Mouse (Mus musculus) embryonic facial prominence, embryonic 15.5 days (tissue): Measurements from ENCODE around the gene Atrnl1. TPM values are rescaled to one million over a fixed set of nuclear protein-coding genes. Genes with fewer than 3 reads are reported as not detected.
A peak's percentile ranks its signal among the peaks of the same experiment; 100 is the strongest.

Experiments used
- ATAC-seq: fragments of 200-750 bp; cut with Nextera tagmentation; 2 replicates; pipeline ENCODE4 v1.8.0; 2017; ENCODE audit warnings: low read depth, moderate TSS enrichment; ENCODE audit not compliant: insufficient number of reproducible peaks, low FRiP score, low TSS enrichment
- H3K27ac ChIP-seq: fragments of 300-500 bp; sonication (generic); replicated peaks from 2 replicates; pipeline ENCODE4 v1.5.1; 2015; ENCODE audit warnings: mild to moderate bottlenecking, inconsistent platforms
- H3K27me3 ChIP-seq: fragments of 300-500 bp; sonication (generic); 2 replicates; pipeline ENCODE4 v1.6.1; 2015; ENCODE audit warnings: inconsistent platforms
- H3K36me3 ChIP-seq: fragments of 300-500 bp; sonication (generic); 2 replicates; pipeline ENCODE4 v1.6.1; 2015; ENCODE audit warnings: mild to moderate bottlenecking, inconsistent platforms
- H3K4me1 ChIP-seq: fragments of 300-500 bp; sonication (generic); 2 replicates; pipeline ENCODE4 v1.6.1; 2015; ENCODE audit warnings: inconsistent platforms
- H3K4me2 ChIP-seq: fragments of 300-500 bp; sonication (generic); replicated peaks from 2 replicates; pipeline ENCODE4 v1.6.1; 2015; ENCODE audit warnings: mild to moderate bottlenecking, inconsistent platforms
- H3K4me3 ChIP-seq: fragments of 300-500 bp; sonication (generic); replicated peaks from 2 replicates; pipeline ENCODE4 v1.5.1; 2015; ENCODE audit warnings: mild to moderate bottlenecking, inconsistent platforms
- H3K9ac ChIP-seq: fragments of 300-500 bp; sonication (generic); 2 replicates; pipeline ENCODE4 v1.6.1; 2015; ENCODE audit warnings: inconsistent platforms
- H3K9me3 ChIP-seq: fragments of 300-500 bp; sonication (generic); replicated peaks from 2 replicates; pipeline ENCODE4 v1.6.1; 2016; ENCODE audit warnings: inconsistent platforms
- WGBS: fragments of 180-500 bp; shearing (Covaris S2); methylation state at CpG from one replicate; pipeline ENCODE4 v1.1.7; 2015; 5-methylcytosine and 5-hydroxymethylcytosine counted together
- polyA plus RNA-seq: library from polyadenylated mRNA; unstranded; fragments of >200 nt; fragmentation: Nextera tagmentation; extraction: Ambion mirVana; gene quantifications from 2 replicates; pipeline ENCODE4 v1.2.1, GENCODE M21; 2015

Atrnl1 gene
- polyA plus RNA-seq, 1 experiment from 2014 or later = 7.1 TPM

DNA sequence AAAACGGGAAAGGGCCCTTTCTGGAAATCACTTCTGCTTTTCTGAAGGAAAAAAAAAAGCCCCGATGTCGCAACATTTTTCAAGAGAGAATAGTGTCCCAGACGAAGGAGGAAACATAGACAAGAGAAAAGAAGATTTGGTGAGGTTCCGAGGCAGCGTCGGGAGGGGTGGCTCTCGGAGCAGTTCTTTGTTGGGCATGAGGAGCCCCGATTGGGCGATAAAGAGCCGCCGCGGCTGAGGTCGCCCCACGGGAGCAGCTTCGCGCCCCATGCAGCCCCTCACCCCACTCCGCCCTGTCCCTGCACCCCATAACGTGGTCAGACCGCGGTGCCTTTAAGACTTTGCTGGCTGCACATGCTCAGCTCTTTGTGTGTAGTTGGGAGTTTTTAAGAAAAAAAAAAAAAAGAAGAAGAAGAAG lies 767 bp upstream of the Atrnl1 start:
- 0% methylated on average over 21 of the region's 21 CpGs for WGBS
- ATAC-seq = 0 out of 2 replicates have a peak, but pooled peaks have one; percentile 3
- peak overlapping the region; percentile 99 for H3K27ac ChIP-seq

DNA sequence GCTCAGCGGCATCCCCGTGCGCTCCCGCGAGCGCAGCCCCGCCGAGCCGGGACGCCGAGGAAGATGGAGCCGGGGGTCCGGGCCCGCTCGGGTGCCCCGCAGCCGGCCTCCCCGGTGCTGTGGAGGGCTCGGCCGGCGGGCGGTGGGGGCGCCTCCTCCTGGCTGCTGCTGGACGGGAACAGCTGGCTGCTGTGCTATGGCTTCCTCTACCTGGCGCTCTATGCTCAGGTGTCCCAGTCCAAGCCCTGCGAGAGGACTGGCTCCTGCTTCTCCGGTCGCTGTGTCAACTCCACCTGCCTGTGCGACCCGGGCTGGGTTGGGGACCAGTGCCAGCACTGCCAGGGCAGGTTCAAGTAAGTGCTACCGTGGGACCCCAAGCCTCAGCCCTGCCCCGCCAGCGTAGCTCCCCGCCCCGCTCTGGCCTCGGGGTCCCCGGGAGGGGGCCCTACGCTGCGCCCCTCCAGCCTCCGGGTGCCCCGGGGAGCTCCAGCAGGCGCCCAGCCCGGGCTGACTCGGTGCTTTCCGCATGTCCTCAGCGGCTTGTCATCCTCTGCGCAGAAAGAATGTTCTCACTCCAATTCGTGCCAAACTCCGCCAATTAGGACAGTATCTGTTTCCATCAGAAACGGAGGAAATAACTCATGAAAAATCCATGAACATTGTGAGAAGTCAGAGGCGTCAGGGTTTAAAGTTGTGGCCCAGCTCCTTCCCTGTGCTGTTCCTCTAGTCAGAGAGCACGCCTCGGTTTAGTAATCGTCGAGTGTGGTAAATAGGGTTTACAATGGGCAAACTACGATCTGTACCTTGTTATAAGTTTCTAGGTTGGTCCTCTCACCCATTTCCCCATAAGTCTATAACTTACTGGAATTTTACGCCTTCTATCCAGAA lies 701 bp downstream of the Atrnl1 start:
- Histone ChIP-seq H3K27ac (peak overlapping the region; percentile 99), H3K27me3 (no peaks in the 10 kb centered on the region), H3K4me2 (peak overlapping the region; percentile 96), H3K4me1 (peaks cover 30% of the 10 kb centered on the region; the same call in 1 of the 2 replicates), H3K9me3 (no peaks in the 10 kb centered on the region), H3K36me3 (no peaks in the 10 kb centered on the region), H3K4me3 (peak overlapping the region; percentile 96), H3K9ac (peak overlapping the region; percentile 83)
- peak; percentile 84 for ATAC-seq
- WGBS = 1% methylated on average over 57 of the region's 57 CpGs

More for the DNA sequence above, 767 bp upstream of the Atrnl1 start:
- peak overlapping the region; percentile 83 for H3K9ac ChIP-seq
- no peaks in the 10 kb centered on the region for H3K36me3 ChIP-seq
- peak overlapping the region; percentile 96 for H3K4me2 ChIP-seq
- peak overlapping the region; percentile 96 for H3K4me3 ChIP-seq
- H3K27me3 ChIP-seq = no peaks in the 10 kb centered on the region
- H3K4me1 ChIP-seq = peaks cover 34% of the 10 kb centered on the region; the same call in 1 of the 2 replicates
- no peaks in the 10 kb centered on the region for H3K9me3 ChIP-seq

GRCm38 (mm10) chr19:57612179-57612472 lies 1.3 kb downstream of the Atrnl1 start:
- Histone ChIP-seq H3K27ac (0 out of 2 replicates have a peak overlapping the region, but pooled peaks have one; percentile 99), H3K4me1 (peaks cover 24% of the 10 kb centered on the region; the same call in 1 of the 2 replicates), H3K4me3 (peak overlapping the region; percentile 96), H3K9ac (peak overlapping the region; percentile 83), H3K4me2 (peak overlapping the region; percentile 96), H3K27me3 (no peaks in the 10 kb centered on the region), H3K9me3 (no peaks in the 10 kb centered on the region), H3K36me3 (no peaks in the 10 kb centered on the region)
- no peak for ATAC-seq
- WGBS = 5% methylated on average over 2 of the region's 2 CpGs

- no peak overlapping the region for H3K4me3 ChIP-seq
- no peak overlapping the region for H3K4me2 ChIP-seq
- no peak overlapping the region for H3K9ac ChIP-seq
- ATAC-seq = no peak
- H3K36me3 ChIP-seq = no peaks in the 10 kb centered on the region
- WGBS = 75% methylated on average over 9 of the region's 9 CpGs
- no peaks in the 10 kb centered on the region for H3K9me3 ChIP-seq
- peaks cover 19% of the 10 kb centered on the region; the same call in 1 of the 2 replicates for H3K4me1 ChIP-seq
- H3K27ac ChIP-seq = no peak overlapping the region
- no peaks in the 10 kb centered on the region for H3K27me3 ChIP-seq
These were observed 5.3 kb downstream of the Atrnl1 start for GRCm38 (mm10) chr19:57615972-57616621.

DNA sequence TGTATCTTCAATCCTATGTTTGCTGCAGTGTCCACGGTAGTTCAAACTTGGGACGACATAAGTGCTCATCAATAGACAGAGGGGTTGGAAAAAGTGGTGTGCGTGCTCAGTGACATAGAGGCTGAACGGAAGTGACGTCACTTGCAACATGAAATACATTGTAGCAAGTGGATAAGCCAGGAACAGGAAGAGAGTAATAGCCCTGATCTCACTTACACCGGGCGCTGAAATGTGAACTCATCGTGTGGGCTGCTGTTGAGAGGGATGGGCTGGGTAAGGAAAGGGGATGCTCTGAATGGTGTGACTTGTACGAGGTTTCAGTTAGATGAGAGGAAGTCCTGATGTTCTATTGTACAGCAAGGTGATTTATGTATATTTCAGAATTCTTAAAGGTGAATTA lies 8.3 kb downstream of the Atrnl1 start:
- H3K27me3 ChIP-seq = no peaks in the 10 kb centered on the region
- no peak for ATAC-seq
- H3K36me3 ChIP-seq = no peaks in the 10 kb centered on the region
- H3K4me2 ChIP-seq = no peak overlapping the region
- no peaks in the 10 kb centered on the region for H3K9me3 ChIP-seq
- H3K9ac ChIP-seq = no peak overlapping the region
- no peak overlapping the region for H3K4me3 ChIP-seq
- H3K27ac ChIP-seq = no peak overlapping the region
- WGBS = 77% methylated on average over 9 of the region's 9 CpGs
- H3K4me1 ChIP-seq = 0 out of 2 replicates have a peak, but pooled peaks cover 4% of the 10 kb centered on the region

DNA sequence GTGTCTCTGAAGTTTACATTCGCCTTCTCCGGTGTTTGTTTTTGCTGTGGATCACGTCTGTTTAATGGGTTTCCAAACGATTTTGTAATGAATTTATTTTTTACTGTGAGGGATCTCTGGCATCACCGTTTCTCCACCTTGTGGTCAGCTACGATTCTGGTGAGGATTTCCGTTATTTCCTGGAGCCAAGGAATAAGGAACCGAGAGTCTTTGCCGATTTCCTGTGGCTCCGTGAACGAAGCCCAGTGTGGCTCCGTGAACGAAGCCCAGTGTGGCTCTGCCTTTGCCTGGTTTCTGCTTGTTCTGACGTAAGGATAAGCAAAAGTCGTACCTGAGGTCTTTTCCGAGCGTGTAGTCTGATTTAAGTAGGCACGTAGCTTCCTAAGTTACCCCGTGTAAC lies 11.0 kb downstream of the Atrnl1 start:
- no peak for ATAC-seq
- WGBS = 86% methylated on average over 19 of the region's 19 CpGs

GRCm38 (mm10) chr19:57625738-57626137 lies 14.9 kb downstream of the Atrnl1 start:
- Histone ChIP-seq H3K27me3 (no peaks in the 10 kb centered on the region), H3K36me3 (no peaks in the 10 kb centered on the region), H3K4me3 (no peak overlapping the region), H3K27ac (no peak overlapping the region), H3K4me1 (no peaks in the 10 kb centered on the region), H3K9ac (no peak overlapping the region), H3K4me2 (no peak overlapping the region), H3K9me3 (no peaks in the 10 kb centered on the region)
- WGBS = 93% methylated on average over 9 of the region's 9 CpGs
- no peak for ATAC-seq

More for the DNA sequence above, 11.0 kb downstream of the Atrnl1 start:
- 0 out of 2 replicates have a peak, but pooled peaks cover 4% of the 10 kb centered on the region for H3K4me1 ChIP-seq
- H3K4me2 ChIP-seq = no peak overlapping the region
- H3K4me3 ChIP-seq = no peak overlapping the region
- H3K27ac ChIP-seq = no peak overlapping the region
- no peak overlapping the region for H3K9ac ChIP-seq
- no peaks in the 10 kb centered on the region for H3K36me3 ChIP-seq
- H3K9me3 ChIP-seq = no peaks in the 10 kb centered on the region
- H3K27me3 ChIP-seq = no peaks in the 10 kb centered on the region

DNA sequence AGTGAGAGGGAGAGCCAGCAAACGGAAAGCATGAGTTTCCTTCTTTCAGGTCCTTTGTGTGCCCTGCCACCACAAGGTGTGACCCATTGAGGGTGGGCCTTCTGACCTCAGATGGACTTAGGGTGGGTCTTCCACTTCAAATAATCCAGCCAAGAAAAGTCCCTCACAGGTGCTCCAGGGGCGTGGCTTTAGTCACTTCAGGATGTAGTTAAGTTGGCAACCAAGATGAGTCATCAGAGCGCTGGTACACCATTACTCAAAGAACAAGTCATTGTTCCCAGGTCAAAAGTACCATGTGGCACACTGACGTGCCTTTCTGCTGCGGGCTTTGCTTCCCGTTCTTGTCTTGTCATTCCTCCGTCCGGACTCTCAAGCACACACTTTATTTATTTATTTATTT lies 16.4 kb downstream of the Atrnl1 start:
- ATAC-seq = no peak
- Histone ChIP-seq H3K4me1 (no peaks in the 10 kb centered on the region), H3K4me2 (no peak overlapping the region), H3K9me3 (no peaks in the 10 kb centered on the region), H3K4me3 (no peak overlapping the region), H3K27me3 (no peaks in the 10 kb centered on the region), H3K9ac (no peak overlapping the region), H3K36me3 (no peaks in the 10 kb centered on the region), H3K27ac (no peak overlapping the region)
- 91% methylated on average over 8 of the region's 8 CpGs for WGBS

GRCm38 (mm10) chr19:57642536-57642935 lies 31.7 kb downstream of the Atrnl1 start:
- ATAC-seq = 0 out of 2 replicates have a peak, but pooled peaks have one; percentile 34
- H3K36me3 ChIP-seq = no peaks in the 10 kb centered on the region

DNA sequence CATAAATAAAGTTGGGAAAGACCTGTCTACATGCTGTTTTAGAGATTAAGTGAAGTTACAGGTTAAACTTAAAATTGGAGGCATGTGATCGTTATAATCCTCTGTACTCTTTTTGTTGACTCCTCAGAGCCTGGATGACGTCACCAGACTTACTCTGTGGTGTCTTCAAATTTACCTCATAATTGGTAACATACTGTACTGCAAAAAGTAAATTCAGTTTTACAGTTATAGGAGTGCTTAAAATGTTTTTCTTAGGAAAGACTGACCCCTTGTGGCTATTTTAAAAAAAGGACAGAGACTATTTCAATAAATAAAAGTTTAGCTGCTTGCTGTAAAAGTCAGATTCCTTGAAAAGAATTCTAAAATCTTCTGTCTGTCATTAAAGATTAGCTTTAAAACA lies 32.1 kb downstream of the Atrnl1 start:
- Histone ChIP-seq H3K27me3 (no peaks in the 10 kb centered on the region), H3K4me2 (no peak overlapping the region), H3K27ac (no peak overlapping the region), H3K9ac (no peak overlapping the region), H3K4me3 (no peak overlapping the region), H3K9me3 (no peaks in the 10 kb centered on the region), H3K36me3 (no peaks in the 10 kb centered on the region; the same call in 1 of the 2 replicates), H3K4me1 (no peaks in the 10 kb centered on the region)
- 31% methylated on average over 2 of the region's 2 CpGs for WGBS
- peak; percentile 67; the same call in 1 of the 2 replicates for ATAC-seq

More at GRCm38 (mm10) chr19:57642536-57642935, 31.7 kb downstream of the Atrnl1 start:
- H3K4me1 ChIP-seq = no peaks in the 10 kb centered on the region
- no peak overlapping the region for H3K4me3 ChIP-seq
- H3K27ac ChIP-seq = no peak overlapping the region
- no peaks in the 10 kb centered on the region for H3K27me3 ChIP-seq
- WGBS = 94% methylated on average over 21 of the region's 21 CpGs
- no peaks in the 10 kb centered on the region for H3K9me3 ChIP-seq
- no peak overlapping the region for H3K4me2 ChIP-seq
- H3K9ac ChIP-seq = no peak overlapping the region

GRCm38 (mm10) chr19:57648202-57648943 lies 37.5 kb downstream of the Atrnl1 start:
- H3K4me2 ChIP-seq = no peak overlapping the region
- H3K4me3 ChIP-seq = no peak overlapping the region
- no peak overlapping the region for H3K27ac ChIP-seq
- no peaks in the 10 kb centered on the region for H3K9me3 ChIP-seq
- WGBS = 90% methylated on average over 14 of the region's 14 CpGs
- peaks cover 7% of the 10 kb centered on the region for H3K36me3 ChIP-seq
- no peak overlapping the region for H3K9ac ChIP-seq
- ATAC-seq = no peak
- no peaks in the 10 kb centered on the region for H3K27me3 ChIP-seq
- H3K4me1 ChIP-seq = no peaks in the 10 kb centered on the region
